Mouse (Mus musculus) myocyte (in vitro differentiated cells): Measurements from ENCODE around the gene Rer1. TPM values are rescaled to one million over a fixed set of nuclear protein-coding genes. Genes with fewer than 3 reads are reported as not detected.
A peak's percentile ranks its signal among the peaks of the same experiment; 100 is the strongest.

ENCODE experiments used
- H3K27me3 ChIP-seq: one replicate; pipeline ENCODE4 v1.6.1; 2011; ENCODE audit not compliant: control insufficient read depth, insufficient read depth, insufficient read length
- H3K36me3 ChIP-seq: one replicate; pipeline ENCODE4 v1.6.1; 2011; ENCODE audit not compliant: control insufficient read depth, insufficient read depth
- H3K4me2 ChIP-seq: one replicate; pipeline ENCODE4 v1.6.1; 2011; ENCODE audit warnings: low read depth, control low read depth
- H3K4me3 ChIP-seq: one replicate; pipeline ENCODE4 v1.5.1; 2011; ENCODE audit warnings: mild to moderate bottlenecking, control low read depth, moderate library complexity
- H3K79me2 ChIP-seq: one replicate; pipeline ENCODE4 v1.6.1; 2011; ENCODE audit not compliant: control insufficient read depth, insufficient read depth
- H3ac ChIP-seq: one replicate; pipeline ENCODE4 v1.6.1; 2011; ENCODE audit not compliant: control insufficient read depth, insufficient read length
- CEBPB ChIP-seq: IDR thresholded peaks from 2 replicates; pipeline ENCODE4 v1.6.1; 2011; ENCODE audit warnings: mild to moderate bottlenecking, moderate library complexity; ENCODE audit not compliant: poor library complexity, insufficient read depth, severe bottlenecking
- E2F4 ChIP-seq: IDR thresholded peaks from one replicate; pipeline ENCODE4 v1.6.1; 2011; ENCODE audit warnings: mild to moderate bottlenecking, control low read depth, moderate library complexity; ENCODE audit not compliant: insufficient read depth
- MAX ChIP-seq: IDR thresholded peaks from one replicate; pipeline ENCODE4 v1.6.1; 2011; ENCODE audit warnings: low read depth, mild to moderate bottlenecking, control low read depth
- MYOD1 ChIP-seq, 3 experiments: IDR thresholded peaks; one replicate each; pipeline ENCODE4 v1.6.1; 2011; ENCODE audit warnings: control low read depth in 2 of 3, low read depth in 2 of 3, mild to moderate bottlenecking in 2 of 3, moderate library complexity in 1 of 3; ENCODE audit not compliant: insufficient read length in 2 of 3, control insufficient read depth in 1 of 3
- MYOG ChIP-seq, 3 experiments: IDR thresholded peaks; one replicate each; pipeline ENCODE4 v1.6.1; 2011; ENCODE audit warnings: control low read depth in 2 of 3, low read depth in 2 of 3, mild to moderate bottlenecking in 2 of 3; ENCODE audit not compliant: insufficient read length in 2 of 3, control insufficient read depth in 1 of 3, insufficient read depth in 1 of 3
- POLR2A ChIP-seq: IDR thresholded peaks from one replicate; pipeline ENCODE4 v1.6.1; 2011; ENCODE audit warnings: low read depth, mild to moderate bottlenecking, control low read depth, moderate library complexity; ENCODE audit not compliant: insufficient read length
- POLR2AphosphoS2 ChIP-seq: IDR thresholded peaks from one replicate; pipeline ENCODE4 v1.6.1; 2011; ENCODE audit warnings: low read depth, control low read depth; ENCODE audit not compliant: insufficient read length
- REST ChIP-seq: IDR thresholded peaks from one replicate; pipeline ENCODE4 v1.6.1; 2011; ENCODE audit warnings: mild to moderate bottlenecking, control low read depth, moderate library complexity; ENCODE audit not compliant: insufficient read depth, insufficient read length
- SRF ChIP-seq: IDR thresholded peaks from one replicate; pipeline ENCODE4 v1.6.1; 2011; ENCODE audit warnings: low read depth; ENCODE audit not compliant: control insufficient read depth, insufficient read length
- TCF12 ChIP-seq: IDR thresholded peaks from one replicate; pipeline ENCODE4 v1.6.1; 2011; ENCODE audit warnings: mild to moderate bottlenecking, control low read depth; ENCODE audit not compliant: poor library complexity, insufficient read depth, severe bottlenecking
- TCF3 ChIP-seq: IDR thresholded peaks from one replicate; pipeline ENCODE4 v1.6.1; 2011; ENCODE audit warnings: low read depth, control low read depth; ENCODE audit not compliant: insufficient read length
- USF1 ChIP-seq: IDR thresholded peaks from one replicate; pipeline ENCODE4 v1.6.1; 2011; ENCODE audit warnings: low read depth, mild to moderate bottlenecking, control low read depth, moderate library complexity
- polyA plus RNA-seq: library from polyadenylated mRNA; unstranded; fragments of >200 nt; fragmentation: generic; extraction: Trizol; gene quantifications from one replicate; pipeline ENCODE4 v1.2.1, GENCODE M21; 2012; ENCODE audit warnings: missing spikeins

The Rer1 gene
- polyA plus RNA-seq, 1 experiment, result 117 TPM

DNA sequence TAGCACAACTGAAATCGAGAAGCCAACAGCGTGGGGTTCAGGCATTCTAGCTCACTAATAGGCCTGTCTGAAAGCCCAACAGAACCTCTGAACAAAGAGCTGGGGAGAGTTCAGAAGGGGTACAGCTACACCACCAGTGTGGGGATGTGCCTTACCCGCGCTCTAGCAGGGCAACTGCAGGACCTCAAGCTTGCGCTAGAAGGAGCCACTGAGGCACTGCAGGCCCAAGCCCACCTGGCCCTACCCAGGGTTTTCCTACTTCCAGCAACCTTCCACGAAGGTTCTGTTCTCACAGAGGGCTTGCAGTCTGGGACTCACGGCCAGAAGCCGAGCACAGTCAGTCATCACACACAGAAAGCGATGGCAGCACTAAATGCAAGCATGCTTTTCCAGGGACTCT is 11.0 kb downstream of the Rer1 start:
- no peak overlapping the region for H3ac ChIP-seq
- TF ChIP-seq POLR2AphosphoS2 (peak; percentile 46), MYOG (IDR thresholded peaks at IDR 0.05; ENCODE audit: control insufficient read depth in 1 of 3, insufficient read depth in 1 of 3, insufficient read length in 2 of 3, low read depth in 2 of 3) (no peak)
- no peaks in the 10 kb centered on the region for H3K27me3 ChIP-seq
- H3K4me3 ChIP-seq, result no peak overlapping the region
- H3K36me3 ChIP-seq, result peaks cover 53% of the 10 kb centered on the region
- no peak overlapping the region for H3K4me2 ChIP-seq
- H3K79me2 ChIP-seq, result peaks cover 6% of the 10 kb centered on the region

- Histone ChIP-seq H3K4me3 (no peak overlapping the region), H3K79me2 (peaks cover 6% of the 10 kb centered on the region), H3K4me2 (no peak overlapping the region), H3ac (no peak overlapping the region), H3K27me3 (no peaks in the 10 kb centered on the region), H3K36me3 (peaks cover 47% of the 10 kb centered on the region)
- TF ChIP-seq SRF, result no peak
- TF ChIP-seq TCF12, result no peak
- TF ChIP-seq MAX, result no peak
- TF ChIP-seq POLR2AphosphoS2, result no peak
- no peak for TF ChIP-seq POLR2A
- no peak for TF ChIP-seq MYOG (IDR thresholded peaks at IDR 0.05; ENCODE audit: control insufficient read depth in 1 of 3, insufficient read depth in 1 of 3, insufficient read length in 2 of 3, low read depth in 2 of 3)
- no peak for TF ChIP-seq CEBPB
- no peak for TF ChIP-seq REST
- no peak for TF ChIP-seq USF1
- no peak for TF ChIP-seq TCF3
- no peak for TF ChIP-seq E2F4
- TF ChIP-seq MYOD1 (IDR thresholded peaks at IDR 0.05; ENCODE audit: control insufficient read depth in 1 of 3, insufficient read length in 2 of 3, low read depth in 2 of 3), result no peak
Observed at GRCm38 (mm10) chr4:155074418-155074817, 11.8 kb downstream of the Rer1 start.

- H3K4me2 ChIP-seq, result no peak overlapping the region
- TF ChIP-seq MAX (no peak), CEBPB (no peak), MYOG (IDR thresholded peaks at IDR 0.05; ENCODE audit: control insufficient read depth in 1 of 3, insufficient read depth in 1 of 3, insufficient read length in 2 of 3, low read depth in 2 of 3) (no peak), TCF12 (no peak), USF1 (no peak), POLR2A (no peak), REST (no peak), MYOD1 (IDR thresholded peaks at IDR 0.05; ENCODE audit: control insufficient read depth in 1 of 3, insufficient read length in 2 of 3, low read depth in 2 of 3) (no peak), TCF3 (no peak), SRF (no peak), E2F4 (no peak), POLR2AphosphoS2 (no peak)
- H3K79me2 ChIP-seq, result peaks cover 5% of the 10 kb centered on the region
- no peaks in the 10 kb centered on the region for H3K27me3 ChIP-seq
- peaks cover 31% of the 10 kb centered on the region for H3K36me3 ChIP-seq
- no peak overlapping the region for H3K4me3 ChIP-seq
- no peak overlapping the region for H3ac ChIP-seq
Observed at GRCm38 (mm10) chr4:155070921-155071320, 15.3 kb downstream of the Rer1 start.

- Histone ChIP-seq H3K79me2 (peaks cover 5% of the 10 kb centered on the region), H3K4me3 (no peak overlapping the region), H3K27me3 (no peaks in the 10 kb centered on the region), H3K4me2 (no peak overlapping the region), H3ac (no peak overlapping the region), H3K36me3 (peaks cover 24% of the 10 kb centered on the region)
- TF ChIP-seq REST, result no peak
- TF ChIP-seq POLR2AphosphoS2, result peak; percentile 42
Observed at GRCm38 (mm10) chr4:155070199-155070598, 16.0 kb downstream of the Rer1 start.

GRCm38 (mm10) chr4:155069191-155069590 is 17.0 kb downstream of the Rer1 start:
- Histone ChIP-seq H3ac (no peak overlapping the region), H3K4me2 (no peak overlapping the region), H3K36me3 (peaks cover 18% of the 10 kb centered on the region), H3K79me2 (peaks cover 5% of the 10 kb centered on the region), H3K4me3 (no peak overlapping the region), H3K27me3 (peaks cover 3% of the 10 kb centered on the region)
- TF ChIP-seq MAX (no peak), SRF (no peak), POLR2A (peak; percentile 26), POLR2AphosphoS2 (peak; percentile 84), MYOG (IDR thresholded peaks at IDR 0.05; ENCODE audit: control insufficient read depth in 1 of 3, insufficient read depth in 1 of 3, insufficient read length in 2 of 3, low read depth in 2 of 3) (no peak)
